Mouse (Mus musculus): Measurements from ENCODE around the gene Fto. TPM values are rescaled to one million over a fixed set of nuclear protein-coding genes. Genes with fewer than 3 reads are reported as not detected.

Gene Fto
- polyA plus RNA-seq, 1 experiment from 2014 or later, result 16.8 TPM

DNA sequence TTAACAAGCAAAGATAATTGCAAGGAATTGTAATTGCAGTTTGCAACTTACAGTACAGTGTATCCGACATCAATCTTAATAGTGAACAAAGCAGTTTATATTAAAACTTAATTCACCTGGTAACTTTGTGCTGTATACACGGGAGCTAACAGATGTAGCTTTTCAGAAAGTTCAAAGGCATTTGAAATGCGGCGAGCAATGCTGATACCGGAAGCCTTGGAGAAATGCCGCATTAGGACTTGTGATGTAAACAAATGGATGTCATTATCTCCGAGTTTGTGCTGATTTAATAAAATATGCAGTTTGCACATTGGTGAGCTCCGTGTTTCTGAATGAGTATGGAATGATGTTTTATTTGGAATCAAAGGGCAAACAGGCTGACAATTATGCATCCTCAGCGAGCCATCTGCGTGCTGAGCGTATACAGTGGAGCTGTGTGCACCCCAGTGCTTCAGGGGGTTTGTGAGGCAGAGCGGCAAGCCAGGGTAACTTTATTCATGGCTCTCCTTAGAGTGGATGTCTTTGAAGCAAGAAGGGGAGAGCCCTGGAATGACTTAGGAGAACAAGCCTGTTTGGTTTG lies 280.0 kb downstream of the Fto start:
- H3K27ac ChIP-seq (replicated peaks), result no peak overlapping the region
- H3K4me3 ChIP-seq (replicated peaks), result no peak overlapping the region
- H3K4me1 ChIP-seq (replicated peaks), result no peaks in the 10 kb centered on the region
- no peaks in the 10 kb centered on the region for H3K27me3 ChIP-seq
- no peak overlapping the region for H3K4me2 ChIP-seq
- WGBS (ENCODE audit: insufficient replicate concordance), result 73% methylated on average over 12 of the region's 12 CpGs
- H3K9me3 ChIP-seq (replicated peaks), result no peaks in the 10 kb centered on the region
- H3K9ac ChIP-seq, result no peak overlapping the region
- no peaks in the 10 kb centered on the region for H3K36me3 ChIP-seq (replicated peaks)
- ATAC-seq (ENCODE audit: insufficient read depth), result no peak

DNA sequence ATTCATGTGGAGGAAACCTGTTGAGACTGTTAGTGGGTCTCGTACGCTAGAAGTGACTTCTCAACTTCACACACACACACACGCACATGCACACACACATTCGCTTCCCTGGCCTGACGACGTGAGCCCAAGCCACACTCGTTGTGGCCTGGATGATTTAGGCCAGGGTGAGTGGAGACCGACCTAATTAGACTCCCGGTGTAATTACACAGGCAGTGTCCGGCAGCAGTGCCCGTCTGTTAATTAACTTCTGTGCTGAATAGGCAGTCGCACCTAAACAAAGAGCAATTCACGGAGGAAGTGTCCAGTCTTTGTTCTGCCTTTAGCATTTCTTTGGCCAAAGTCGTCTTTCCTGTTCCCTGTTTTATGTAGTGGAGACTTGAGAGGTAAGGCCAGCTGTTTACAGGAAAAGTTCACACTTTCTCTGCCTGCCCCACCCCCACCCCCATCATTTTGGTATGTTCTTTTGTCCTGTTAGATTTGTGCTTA lies 286.1 kb downstream of the Fto start:
- no peak overlapping the region for H3K27ac ChIP-seq (replicated peaks)
- H3K36me3 ChIP-seq (replicated peaks), result no peaks in the 10 kb centered on the region
- no peak overlapping the region for H3K4me2 ChIP-seq
- 72% methylated on average over 14 of the region's 14 CpGs for WGBS (ENCODE audit: insufficient replicate concordance)
- H3K27me3 ChIP-seq, result no peaks in the 10 kb centered on the region
- H3K9me3 ChIP-seq (replicated peaks), result no peaks in the 10 kb centered on the region
- no peaks in the 10 kb centered on the region for H3K4me1 ChIP-seq (replicated peaks)
- no peak overlapping the region for H3K9ac ChIP-seq
- H3K4me3 ChIP-seq (replicated peaks), result no peak overlapping the region
- no peak for ATAC-seq (ENCODE audit: insufficient read depth)

- WGBS (ENCODE audit: insufficient replicate concordance), result 70% methylated on average over 9 of the region's 9 CpGs
- no peak for ATAC-seq (ENCODE audit: insufficient read depth)
- H3K4me1 ChIP-seq (replicated peaks), result no peaks in the 10 kb centered on the region
These were observed 290.4 kb downstream of the Fto start for GRCm38 (mm10) chr8:91603751-91604150.

GRCm38 (mm10) chr8:91605901-91606300 lies 292.6 kb downstream of the Fto start:
- Histone ChIP-seq H3K9me3 (replicated peaks) (no peaks in the 10 kb centered on the region), H3K9ac (no peak overlapping the region), H3K27me3 (no peaks in the 10 kb centered on the region), H3K36me3 (replicated peaks) (no peaks in the 10 kb centered on the region), H3K4me1 (replicated peaks) (no peaks in the 10 kb centered on the region), H3K27ac (replicated peaks) (no peak overlapping the region), H3K4me3 (replicated peaks) (no peak overlapping the region), H3K4me2 (no peak overlapping the region)
- no peak for ATAC-seq (ENCODE audit: insufficient read depth)
- 69% methylated on average over 8 of the region's 8 CpGs for WGBS (ENCODE audit: insufficient replicate concordance)

More at GRCm38 (mm10) chr8:91603751-91604150, 290.4 kb downstream of the Fto start:
- Histone ChIP-seq H3K9ac (no peak overlapping the region), H3K4me3 (replicated peaks) (no peak overlapping the region), H3K36me3 (replicated peaks) (no peaks in the 10 kb centered on the region), H3K4me2 (no peak overlapping the region), H3K9me3 (replicated peaks) (no peaks in the 10 kb centered on the region), H3K27me3 (no peaks in the 10 kb centered on the region), H3K27ac (replicated peaks) (no peak overlapping the region)

GRCm38 (mm10) chr8:91607091-91607490 lies 293.8 kb downstream of the Fto start:
- Histone ChIP-seq H3K27me3 (no peaks in the 10 kb centered on the region), H3K9me3 (replicated peaks) (no peaks in the 10 kb centered on the region), H3K4me3 (replicated peaks) (no peak overlapping the region), H3K9ac (no peak overlapping the region), H3K27ac (replicated peaks) (no peak overlapping the region), H3K4me2 (no peak overlapping the region), H3K4me1 (replicated peaks) (no peaks in the 10 kb centered on the region), H3K36me3 (replicated peaks) (no peaks in the 10 kb centered on the region)
- no peak for ATAC-seq (ENCODE audit: insufficient read depth)
- WGBS (ENCODE audit: insufficient replicate concordance), result 79% methylated on average over 5 of the region's 5 CpGs

GRCm38 (mm10) chr8:91611191-91611590 lies 297.9 kb downstream of the Fto start:
- no peak overlapping the region for H3K4me3 ChIP-seq (replicated peaks)
- no peak for ATAC-seq (ENCODE audit: insufficient read depth)
- H3K9ac ChIP-seq, result no peak overlapping the region
- H3K27me3 ChIP-seq, result no peaks in the 10 kb centered on the region
- H3K4me2 ChIP-seq, result no peak overlapping the region
- H3K36me3 ChIP-seq (replicated peaks), result no peaks in the 10 kb centered on the region
- no peaks in the 10 kb centered on the region for H3K4me1 ChIP-seq (replicated peaks)
- no peak overlapping the region for H3K27ac ChIP-seq (replicated peaks)
- 59% methylated on average over 7 of the region's 7 CpGs for WGBS (ENCODE audit: insufficient replicate concordance)
- H3K9me3 ChIP-seq (replicated peaks), result no peaks in the 10 kb centered on the region

DNA sequence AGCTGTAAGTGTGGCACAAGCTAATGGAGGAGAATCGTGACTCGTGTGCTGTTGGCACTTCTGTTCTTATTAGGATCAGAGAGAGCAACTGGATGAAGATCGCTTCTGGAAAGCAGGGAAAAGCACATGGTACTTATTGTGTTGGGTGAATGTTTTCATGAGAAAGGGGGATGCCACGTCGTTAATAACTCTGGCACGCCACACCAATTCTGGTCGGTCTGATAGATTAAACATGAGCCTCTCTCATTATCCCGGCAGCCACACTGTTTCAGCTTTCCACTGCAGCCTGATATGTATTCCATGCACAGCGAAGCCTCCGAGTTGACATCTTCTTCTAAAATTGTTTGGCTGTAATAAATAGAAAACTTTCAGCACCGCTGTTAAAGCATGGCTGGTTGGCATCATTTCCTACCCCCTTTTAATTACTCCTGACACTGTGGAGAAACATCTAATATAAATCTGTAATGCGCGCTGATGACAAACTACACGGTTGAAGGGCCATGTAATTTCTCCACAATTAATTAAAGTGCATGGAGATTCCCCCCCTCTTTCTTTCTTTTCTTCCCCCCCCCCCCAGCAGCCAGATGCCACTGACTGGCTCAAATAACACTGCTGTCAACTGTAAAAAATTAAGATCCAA lies 298.5 kb downstream of the Fto start:
- no peaks in the 10 kb centered on the region for H3K4me1 ChIP-seq (replicated peaks)
- whole genome bisulfite sequencing (ENCODE audit: insufficient replicate concordance), result 79% methylated on average over 14 of the region's 14 CpGs
- no peak for ATAC-seq (ENCODE audit: insufficient read depth)
- H3K36me3 ChIP-seq (replicated peaks), result no peaks in the 10 kb centered on the region
- no peak overlapping the region for H3K9ac ChIP-seq
- H3K9me3 ChIP-seq (replicated peaks), result no peaks in the 10 kb centered on the region
- no peak overlapping the region for H3K4me3 ChIP-seq (replicated peaks)
- no peak overlapping the region for H3K4me2 ChIP-seq
- H3K27me3 ChIP-seq, result no peaks in the 10 kb centered on the region
- H3K27ac ChIP-seq (replicated peaks), result no peak overlapping the region

GRCm38 (mm10) chr8:91612387-91613130 lies 299.2 kb downstream of the Fto start:
- Histone ChIP-seq H3K27ac (replicated peaks) (no peak overlapping the region), H3K4me1 (replicated peaks) (no peaks in the 10 kb centered on the region), H3K9ac (no peak overlapping the region), H3K36me3 (replicated peaks) (no peaks in the 10 kb centered on the region), H3K9me3 (replicated peaks) (no peaks in the 10 kb centered on the region), H3K4me2 (no peak overlapping the region), H3K4me3 (replicated peaks) (no peak overlapping the region), H3K27me3 (no peaks in the 10 kb centered on the region)
- 57% methylated on average over 18 of the region's 18 CpGs for WGBS (ENCODE audit: insufficient replicate concordance)
- ATAC-seq (ENCODE audit: insufficient read depth), result no peak

GRCm38 (mm10) chr8:91613603-91614002 lies 300.3 kb downstream of the Fto start:
- 30% methylated on average over 9 of the region's 9 CpGs for WGBS (ENCODE audit: insufficient replicate concordance)
- H3K36me3 ChIP-seq (replicated peaks), result no peaks in the 10 kb centered on the region
- H3K27me3 ChIP-seq, result no peaks in the 10 kb centered on the region
- ATAC-seq (ENCODE audit: insufficient read depth), result no peak
- H3K9ac ChIP-seq, result no peak overlapping the region
- no peaks in the 10 kb centered on the region for H3K4me1 ChIP-seq (replicated peaks)
- H3K4me2 ChIP-seq, result no peak overlapping the region
- H3K9me3 ChIP-seq (replicated peaks), result no peaks in the 10 kb centered on the region
- H3K27ac ChIP-seq (replicated peaks), result no peak overlapping the region
- H3K4me3 ChIP-seq (replicated peaks), result no peak overlapping the region

- ATAC-seq (ENCODE audit: insufficient read depth), result no peak
- WGBS (ENCODE audit: insufficient replicate concordance), result 82% methylated on average over 8 of the region's 8 CpGs
- Histone ChIP-seq H3K4me3 (replicated peaks) (no peak overlapping the region), H3K4me1 (replicated peaks) (no peaks in the 10 kb centered on the region), H3K4me2 (no peak overlapping the region), H3K9ac (no peak overlapping the region), H3K27me3 (no peaks in the 10 kb centered on the region), H3K27ac (replicated peaks) (no peak overlapping the region), H3K9me3 (replicated peaks) (no peaks in the 10 kb centered on the region), H3K36me3 (replicated peaks) (no peaks in the 10 kb centered on the region)
These were observed 301.9 kb downstream of the Fto start for GRCm38 (mm10) chr8:91615196-91615595.

GRCm38 (mm10) chr8:91615781-91616683 lies 302.7 kb downstream of the Fto start:
- no peaks in the 10 kb centered on the region for H3K36me3 ChIP-seq (replicated peaks)
- no peak overlapping the region for H3K4me2 ChIP-seq
- WGBS (ENCODE audit: insufficient replicate concordance), result 68% methylated on average over 11 of the region's 11 CpGs
- H3K27ac ChIP-seq (replicated peaks), result no peak overlapping the region
- H3K9ac ChIP-seq, result no peak overlapping the region
- no peaks in the 10 kb centered on the region for H3K9me3 ChIP-seq (replicated peaks)
- ATAC-seq (ENCODE audit: insufficient read depth), result no peak
- no peak overlapping the region for H3K4me3 ChIP-seq (replicated peaks)
- no peaks in the 10 kb centered on the region for H3K4me1 ChIP-seq (replicated peaks)
- no peaks in the 10 kb centered on the region for H3K27me3 ChIP-seq

Data from liver, embryonic 15.5 days (tissue).